Mouse (Mus musculus) adipocyte (in vitro differentiated cells): ENCODE results near the gene Eif2b4.

Source experiments
- DNase-seq: peaks from one replicate; pipeline ENCODE4 v3.0.0-alpha.2; 2016; ENCODE audit warnings: low spot score

The Eif2b4 gene

DNA sequence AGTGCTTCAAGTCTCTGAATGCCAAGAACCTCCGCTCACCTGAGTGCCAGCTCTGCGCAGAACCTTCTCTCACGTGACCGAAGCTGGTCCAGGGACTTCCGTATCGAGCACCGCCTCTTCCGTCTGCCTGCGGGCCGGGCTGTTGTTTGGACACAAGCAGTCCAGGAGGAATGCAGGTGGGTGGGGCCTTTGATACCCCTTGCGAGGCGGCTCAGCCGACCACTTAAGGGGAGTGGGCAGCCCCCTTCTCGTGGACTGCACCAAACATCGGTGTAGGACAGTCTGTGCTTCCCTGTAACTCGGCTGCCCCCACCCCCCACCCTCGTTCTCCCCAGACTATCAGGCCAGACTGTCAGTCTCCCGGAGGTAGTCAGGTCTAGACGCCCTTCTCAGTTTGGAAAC is 39.1 kb downstream of the Eif2b4 start, which contains the start of gene Mpv17:
Gene Mpv17 (minus strand): TSS at position 100 of the 402 bp plus-strand sequence.
- DNase-seq, result peak; percentile 77

GRCm38 (mm10) chr5:31153516-31154151 is 39.6 kb downstream of the Eif2b4 start:
- DNase-seq, result no peak

- peak; percentile 55 for DNase-seq
Measured at GRCm38 (mm10) chr5:31151746-31152145, 41.5 kb downstream of the Eif2b4 start.

- peak; percentile 75 for DNase-seq
Measured at GRCm38 (mm10) chr5:31149781-31150180, 43.4 kb downstream of the Eif2b4 start.

DNA sequence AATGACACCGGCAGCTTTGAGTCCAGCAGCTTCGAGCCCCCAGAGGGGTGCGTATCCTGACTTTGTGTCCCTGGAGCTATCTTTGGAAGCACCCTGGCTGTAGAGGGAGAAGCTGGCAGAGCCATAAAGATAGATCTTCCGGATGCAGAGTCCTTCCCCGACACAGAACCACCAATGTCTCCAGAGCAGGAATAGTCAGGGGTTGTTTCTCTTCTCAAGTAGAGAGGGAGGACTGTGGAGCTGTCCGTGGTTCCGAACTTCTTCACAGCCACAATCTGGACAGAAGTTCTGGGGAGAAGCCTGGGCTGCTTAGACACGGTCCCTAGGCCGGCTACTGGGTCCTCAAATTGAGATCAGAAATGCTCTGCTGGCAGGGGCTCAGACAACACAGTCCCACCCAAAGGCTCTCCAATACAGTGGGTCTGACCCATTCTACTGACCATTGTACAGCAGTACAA is 54.2 kb downstream of the Eif2b4 start:
- peak; percentile 35 for DNase-seq

- no peak for DNase-seq
Measured at GRCm38 (mm10) chr5:31138241-31138967, 54.8 kb downstream of the Eif2b4 start, which contains the start of gene Ucn. Gene Ucn (minus strand): TSS chr5:31138829.

- DNase-seq, result no peak
Measured at GRCm38 (mm10) chr5:31137658-31138057, 55.6 kb downstream of the Eif2b4 start.
